Mouse (Mus musculus) kidney, adult 18-20 months (tissue): Measurements from ENCODE around the gene Zfp354b.
A peak's percentile ranks its signal among the peaks of the same experiment; 100 is the strongest.

Experiments
- DNase-seq: peaks from one replicate; pipeline ENCODE4 v3.0.0; 2021

The Zfp354b gene

DNA sequence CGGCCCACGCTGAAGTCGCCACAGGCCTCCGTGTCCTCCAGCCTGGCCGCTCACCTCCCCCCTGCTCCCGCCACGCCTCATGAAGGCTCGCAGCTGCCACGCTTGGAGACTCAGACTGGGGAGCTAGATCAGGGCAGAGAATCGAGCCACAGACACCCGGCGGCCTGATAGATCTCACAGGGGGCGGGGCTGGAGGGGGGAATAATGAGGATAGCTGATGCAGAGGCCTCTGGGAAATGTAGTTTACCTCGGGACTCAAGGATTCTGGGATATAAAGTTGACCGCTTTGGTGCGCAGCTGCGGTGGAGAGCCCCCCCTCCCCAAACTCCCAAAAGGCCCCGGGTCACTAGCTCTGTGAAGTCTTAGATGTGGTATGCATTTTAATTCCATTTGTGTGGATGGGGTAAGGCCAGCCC lies at the start of gene Zfp354b:
Zfp354b (minus strand) TSS at position 183 of the 416 bp plus-strand sequence.
- peak; percentile 86 for DNase-seq

DNA sequence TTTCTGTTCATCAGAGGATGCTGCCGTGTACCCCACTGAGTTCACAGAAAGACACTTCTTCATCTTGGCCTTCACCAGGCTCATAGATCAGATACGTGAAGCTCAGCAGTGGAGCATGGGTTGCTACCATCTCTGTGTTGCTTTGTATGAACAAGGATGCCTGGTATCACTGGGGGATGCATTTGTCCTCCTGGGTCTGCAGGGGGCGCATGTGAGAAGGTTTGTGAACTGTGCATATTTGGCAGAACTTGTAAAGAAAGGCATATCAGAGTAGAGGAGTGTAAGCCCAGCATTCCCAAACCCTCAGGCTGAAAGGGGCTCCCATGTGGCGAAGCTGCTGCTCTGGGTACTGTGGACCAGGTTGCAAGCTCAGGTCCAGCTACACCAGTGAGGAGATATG lies 45.8 kb upstream of the Zfp354b start:
- DNase-seq, result no peak

DNA sequence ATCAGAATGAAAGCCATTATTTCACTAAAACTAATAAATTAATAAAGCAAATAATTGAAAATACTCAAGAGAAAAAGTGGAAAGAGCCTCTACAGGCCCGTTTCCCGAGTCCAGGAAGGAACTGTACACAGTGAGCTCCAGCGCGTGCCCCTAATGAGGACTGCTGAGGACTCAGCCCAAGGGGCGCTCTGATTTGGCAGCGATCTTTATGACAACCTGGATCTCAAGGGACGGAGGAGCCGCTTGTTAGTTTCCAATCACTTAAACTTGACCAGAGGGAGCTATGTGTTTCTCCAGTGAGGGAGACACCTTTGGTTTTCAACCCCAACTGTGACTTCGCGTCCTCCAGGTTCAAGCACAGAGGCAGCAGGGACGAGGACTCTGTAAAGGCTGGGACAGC lies 34.8 kb upstream of the Zfp354b start, which contains the start of gene Olfr1378:
Olfr1378 (plus strand) TSS at position 301 of the 400 bp plus-strand sequence.
- DNase-seq, result no peak

DNA sequence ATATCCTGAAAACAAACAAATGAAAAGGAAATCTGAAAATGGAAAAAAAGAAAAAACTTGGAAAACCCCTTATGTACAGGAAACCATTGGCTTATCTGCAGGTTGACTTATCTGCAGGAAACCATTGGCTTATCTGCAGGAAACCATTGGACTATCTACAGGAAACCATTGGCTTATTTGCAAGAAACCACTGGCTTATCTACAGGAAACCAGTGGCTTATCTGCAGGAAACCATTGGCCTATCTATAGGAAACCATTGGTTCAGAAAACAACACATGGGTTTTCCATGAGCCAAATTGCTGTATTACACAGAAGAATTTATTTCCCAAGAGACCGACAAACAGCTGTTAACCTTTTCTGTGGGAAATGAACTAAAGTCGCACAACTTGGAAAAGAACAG lies 33.5 kb upstream of the Zfp354b start:
- DNase-seq, result no peak

DNA sequence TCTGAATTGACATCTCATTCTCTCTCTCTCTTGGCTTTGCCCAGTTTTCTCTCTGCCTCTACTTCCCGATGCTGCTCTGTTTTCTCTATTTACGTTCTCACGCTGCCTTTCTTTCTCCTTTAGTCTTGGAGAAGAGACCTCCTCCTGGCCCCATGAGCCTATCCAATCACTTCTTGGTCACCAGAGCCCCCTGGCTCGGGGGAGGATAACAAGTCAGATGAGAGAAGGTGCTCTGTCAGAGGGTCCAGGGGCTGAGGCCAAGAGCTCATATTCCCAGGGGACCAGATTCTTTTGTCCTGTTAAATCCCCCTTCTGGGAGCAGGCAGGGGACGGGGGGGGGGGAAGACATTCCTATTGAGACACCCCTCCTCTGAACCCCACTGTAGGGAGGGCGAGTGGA lies 22.2 kb upstream of the Zfp354b start, which contains the start of gene Prop1:
Prop1 (minus strand) TSS at position 101 of the 400 bp plus-strand sequence.
- no peak for DNase-seq

DNA sequence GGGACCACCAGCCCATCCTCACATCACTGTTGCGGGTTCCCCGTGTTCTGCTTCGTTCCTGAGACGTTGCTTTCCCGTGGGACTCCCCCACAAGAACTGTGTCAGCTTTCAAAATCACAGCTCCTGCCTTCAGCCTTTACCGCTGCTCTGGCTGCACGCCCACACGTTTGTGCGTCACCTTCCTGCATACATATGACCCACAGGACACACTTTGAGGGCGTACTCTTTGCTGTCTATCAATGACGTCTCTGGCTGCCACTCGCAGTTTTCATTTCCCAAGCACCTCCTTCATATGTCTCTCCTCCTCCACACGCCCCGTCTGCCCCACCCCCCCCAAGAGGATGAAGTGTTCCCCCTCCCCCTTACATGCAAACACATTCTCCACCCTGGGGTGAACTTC lies 20.9 kb upstream of the Zfp354b start:
- no peak for DNase-seq

DNA sequence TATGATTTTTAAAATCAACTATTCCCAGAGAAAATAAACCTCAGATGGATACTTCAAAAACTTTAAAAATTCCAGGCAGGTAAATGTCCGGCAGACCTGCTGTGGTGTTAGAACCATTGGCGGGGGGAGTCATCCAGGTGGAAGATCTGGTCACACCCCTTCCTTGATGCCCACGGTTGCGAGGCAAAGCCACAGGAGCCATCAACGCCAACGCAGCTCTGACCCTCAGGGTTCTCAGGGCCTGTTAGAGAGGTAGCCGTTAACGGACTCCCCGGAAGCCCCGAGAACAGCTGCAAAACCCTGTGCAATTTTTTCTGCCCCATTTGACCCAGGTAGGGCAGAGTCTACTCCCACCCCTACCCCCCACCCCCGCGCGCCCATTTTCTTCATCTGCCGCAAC lies 12.1 kb upstream of the Zfp354b start, which contains the start of gene 4933414I15Rik:
4933414I15Rik (minus strand) TSS at position 260 of the 400 bp plus-strand sequence.
- DNase-seq, result no peak

DNA sequence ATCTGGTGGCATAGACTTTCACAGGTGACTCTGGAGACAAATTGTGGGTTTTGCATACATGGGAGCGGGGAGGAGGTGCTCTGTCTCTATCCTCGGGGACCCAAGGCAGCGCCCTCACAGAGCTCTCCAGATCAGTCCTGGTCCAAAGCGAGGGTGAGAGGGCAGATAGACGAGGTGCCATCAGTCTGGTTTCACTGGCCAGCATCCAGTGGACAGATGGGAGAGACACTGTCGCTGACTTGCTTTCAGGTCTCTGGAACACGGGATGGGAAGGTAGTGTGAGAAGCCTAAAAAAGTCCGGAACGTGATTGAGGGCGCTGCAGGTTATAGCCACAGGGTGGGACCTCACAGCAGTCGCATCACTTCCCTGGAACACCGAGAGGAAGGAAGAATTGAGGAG lies 11.0 kb upstream of the Zfp354b start:
- DNase-seq, result no peak

DNA sequence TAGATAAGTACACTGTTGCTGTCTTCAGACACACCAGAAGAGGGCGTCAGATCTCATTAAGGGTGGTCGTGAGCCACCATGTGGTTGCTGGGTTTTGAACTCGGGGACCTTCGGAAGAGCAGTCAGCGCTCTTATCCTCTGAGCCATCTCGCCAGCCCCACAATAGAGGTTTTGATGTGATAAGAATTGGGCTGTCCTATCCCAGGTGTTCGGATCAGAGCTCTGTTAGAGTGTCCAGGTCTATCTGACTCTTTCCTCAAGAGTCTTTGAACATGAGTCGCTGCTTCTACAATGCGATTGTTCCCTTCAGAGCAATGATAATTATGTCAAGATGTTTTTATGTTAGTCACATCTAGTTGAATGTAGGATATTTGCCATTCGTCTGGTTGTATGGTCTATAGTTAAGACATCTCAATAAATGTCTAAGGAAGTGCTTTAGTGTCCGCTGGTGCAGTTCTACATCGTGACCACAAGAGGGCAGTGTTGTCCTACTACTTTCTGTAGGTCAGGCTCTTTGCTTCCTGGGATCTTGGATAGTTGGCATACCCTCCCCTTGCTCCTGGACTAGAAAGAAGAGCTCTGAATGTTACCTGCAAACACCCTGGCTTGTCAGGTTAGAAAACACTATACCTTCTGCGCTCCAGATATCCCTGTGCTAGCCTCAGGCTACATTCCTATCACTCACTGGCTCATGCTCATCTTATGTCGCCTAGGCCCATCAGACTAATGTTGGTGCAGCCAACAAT lies 8.4 kb upstream of the Zfp354b start:
- peak; percentile 17 for DNase-seq

DNA sequence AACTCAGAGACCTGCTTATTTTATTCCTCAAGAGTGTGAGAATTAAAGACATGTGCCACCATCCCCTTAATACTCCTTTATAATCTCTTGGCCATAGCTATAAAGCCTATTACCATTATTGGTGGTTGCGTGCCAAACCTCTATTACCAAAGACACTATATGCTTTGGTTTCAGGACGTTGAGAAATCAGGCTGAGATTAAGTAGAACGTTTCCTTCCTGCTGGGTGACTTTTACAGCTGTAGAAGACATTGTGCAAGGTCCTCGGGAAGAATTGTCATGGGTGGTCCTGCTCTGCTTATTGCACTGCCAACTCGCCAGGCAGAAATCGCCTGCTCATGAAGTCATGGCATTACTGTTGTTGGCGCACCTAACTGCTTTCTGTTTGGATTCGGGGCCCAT lies 7.0 kb upstream of the Zfp354b start:
- no peak for DNase-seq

DNA sequence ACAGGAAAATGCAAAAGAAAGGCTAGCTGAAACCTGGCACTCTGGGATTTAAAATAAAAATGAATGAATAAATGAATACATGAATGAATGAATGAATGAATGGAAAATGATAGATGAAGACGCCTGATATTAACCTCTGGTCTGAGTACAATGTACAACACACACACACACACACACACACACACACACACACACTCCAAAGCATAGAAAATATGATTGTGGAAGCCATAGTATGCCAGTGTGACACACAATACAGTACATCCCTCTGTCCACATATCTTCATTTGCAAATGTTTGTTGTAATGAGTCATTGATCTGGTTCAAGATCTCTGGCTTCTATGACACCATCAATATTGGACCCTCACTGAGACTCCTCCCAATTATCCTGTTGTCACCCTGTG lies 607 bp upstream of the Zfp354b start:
- DNase-seq, result no peak

DNA sequence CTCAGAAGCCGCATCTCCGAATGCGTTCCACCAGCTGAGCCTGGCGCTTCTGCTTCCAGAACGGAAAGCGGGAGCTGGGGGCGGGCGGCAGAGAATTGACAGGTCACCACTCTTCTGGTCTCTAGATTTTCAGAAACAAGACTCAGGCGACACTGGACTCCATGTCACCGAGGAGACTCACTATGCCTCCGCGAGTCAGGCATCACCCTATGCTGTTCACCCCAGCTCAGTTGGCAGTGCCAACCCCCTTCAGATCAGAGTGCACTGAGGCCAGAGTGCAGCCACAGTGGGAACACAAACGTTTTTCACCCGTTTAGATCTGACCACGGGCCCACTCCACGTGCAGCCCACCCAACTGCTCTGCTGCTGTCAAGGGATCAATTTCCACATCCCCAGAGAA lies 412 bp downstream of the Zfp354b start:
- DNase-seq, result no peak

DNA sequence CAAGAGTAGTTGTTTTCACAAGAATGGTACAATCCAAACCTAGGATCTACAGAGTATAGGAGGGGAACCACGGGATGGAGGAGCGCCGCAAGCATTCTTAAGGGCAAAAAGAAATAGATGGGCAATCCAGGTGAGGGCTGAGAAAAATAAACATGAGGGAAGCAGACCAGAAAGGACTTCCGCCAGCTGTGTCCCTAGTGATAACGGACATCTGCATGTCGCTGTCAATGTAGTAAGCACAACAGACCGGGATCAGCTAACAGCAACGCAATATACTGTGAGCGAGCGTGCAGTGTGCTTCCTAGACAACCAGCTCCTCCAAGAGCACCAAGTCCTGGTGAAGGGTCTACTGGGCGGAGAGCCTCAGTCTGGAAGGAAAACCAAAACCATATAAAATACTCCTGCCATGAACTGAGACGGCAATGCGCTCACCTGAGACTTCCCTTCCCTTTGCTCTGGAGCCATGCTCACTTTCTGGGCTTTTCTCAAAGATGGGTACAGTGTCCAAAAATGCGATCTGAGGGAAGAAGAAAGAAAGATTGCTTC lies 891 bp downstream of the Zfp354b start:
- DNase-seq, result no peak

DNA sequence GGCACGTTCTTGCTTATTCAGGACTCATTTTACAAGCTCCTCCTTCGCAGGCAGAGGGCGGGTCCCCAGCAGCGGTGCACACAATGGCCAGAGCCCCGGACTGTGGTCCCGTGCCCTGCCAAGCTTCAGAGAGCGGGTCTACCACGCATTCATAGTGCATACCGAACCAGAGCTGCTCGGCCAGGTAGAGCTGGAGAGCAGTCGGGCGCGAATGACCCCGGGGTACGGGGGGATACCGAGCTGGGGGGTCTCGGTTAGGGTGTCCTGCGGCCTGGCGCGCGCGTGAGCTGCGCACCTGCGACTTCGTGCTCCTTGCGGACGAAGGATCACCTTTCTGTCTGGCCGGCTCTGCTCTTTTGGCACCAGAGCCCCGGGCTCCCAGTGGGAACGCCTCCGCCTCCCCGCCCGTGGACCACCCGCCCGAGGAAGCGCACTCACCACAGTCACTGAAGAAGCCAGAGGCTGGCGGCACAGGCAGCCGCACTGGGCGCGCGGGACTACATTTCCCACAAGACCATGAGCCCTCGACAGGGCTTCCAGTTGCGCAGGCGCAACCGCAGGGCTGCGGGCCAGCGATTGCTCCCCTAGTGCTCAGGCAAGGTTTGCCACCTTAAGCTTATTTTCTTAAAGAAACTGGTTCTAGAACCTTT lies 15.6 kb downstream of the Zfp354b start, which contains the start of gene Zfp2:
Zfp2 (minus strand) TSS at position 495 of the 650 bp plus-strand sequence.
- peak; percentile 91 for DNase-seq

DNA sequence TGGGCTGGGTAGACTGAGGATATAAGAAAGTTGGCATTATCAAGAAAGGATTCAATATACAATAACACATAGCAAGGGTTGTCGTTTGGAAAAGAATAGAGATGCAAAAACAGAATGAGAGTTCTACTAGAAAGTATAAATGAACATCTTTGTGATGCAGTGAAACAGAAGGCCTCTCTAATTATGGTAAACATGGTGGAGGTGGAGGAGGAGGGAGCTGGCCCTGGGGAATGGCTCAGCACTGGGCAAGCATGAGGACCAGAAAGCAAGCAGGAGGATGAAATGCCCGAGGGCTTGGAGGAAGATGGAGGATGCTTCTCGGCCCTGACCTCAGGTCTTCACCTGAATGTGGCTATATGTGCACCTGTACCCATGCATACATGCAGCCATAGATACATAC lies 17.0 kb downstream of the Zfp354b start:
- DNase-seq, result no peak

DNA sequence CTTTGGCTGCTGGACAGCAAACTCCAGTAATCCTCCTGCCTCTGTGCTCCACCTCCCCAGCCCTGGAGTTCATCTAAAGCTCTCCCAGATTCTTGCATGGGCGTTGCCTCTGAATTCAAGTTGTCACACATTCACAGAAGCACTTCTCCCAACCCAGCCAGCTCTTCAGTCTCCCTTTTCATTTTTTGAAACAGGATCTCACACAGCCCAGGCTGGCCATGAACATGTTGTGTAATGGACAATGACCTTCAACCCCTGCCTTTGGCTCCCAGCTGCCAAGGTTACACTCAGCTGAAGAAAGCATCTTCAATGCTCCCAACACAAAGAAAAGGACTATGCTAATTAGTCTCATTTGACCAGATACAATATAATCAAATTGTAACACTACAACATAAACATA lies 18.1 kb downstream of the Zfp354b start:
- DNase-seq, result no peak

DNA sequence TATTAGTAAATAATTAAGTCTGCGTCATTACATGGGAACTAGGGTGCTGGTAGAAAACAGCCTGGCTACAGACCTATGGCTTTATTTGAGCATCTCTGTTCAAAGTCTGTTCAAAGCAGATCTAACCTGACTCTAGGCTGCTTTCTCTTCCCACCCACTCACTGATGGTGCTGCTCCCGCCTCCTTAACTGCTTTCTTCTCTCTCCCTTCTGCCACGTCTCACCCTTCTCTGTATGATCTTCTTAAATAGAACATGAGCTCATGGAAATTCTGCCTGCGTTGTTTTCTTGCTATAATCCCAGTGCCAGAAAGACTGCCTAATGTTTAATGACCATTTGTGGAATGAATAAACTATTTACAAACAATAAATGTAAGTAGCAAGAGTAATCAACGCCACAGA lies 23.3 kb downstream of the Zfp354b start:
- DNase-seq, result no peak

DNA sequence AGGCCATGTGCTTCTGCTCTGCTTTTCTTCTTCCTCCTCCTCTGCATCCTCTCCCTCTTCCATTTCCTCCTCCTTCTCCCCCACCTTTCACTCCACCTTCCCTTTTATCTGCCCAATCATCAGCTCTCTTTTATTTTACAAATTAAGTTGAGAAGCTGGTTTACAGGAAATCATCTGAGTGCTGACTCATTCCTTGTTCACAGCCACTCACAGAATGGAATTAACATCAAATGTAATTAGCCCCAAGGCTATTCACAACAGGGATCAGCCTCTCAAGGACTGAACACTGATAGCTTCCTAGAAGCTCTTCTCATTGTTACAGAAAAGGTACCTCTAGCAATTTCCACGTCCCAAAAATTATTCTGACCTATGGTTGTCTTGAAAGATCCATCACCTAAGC lies 34.1 kb downstream of the Zfp354b start:
- DNase-seq, result no peak

DNA sequence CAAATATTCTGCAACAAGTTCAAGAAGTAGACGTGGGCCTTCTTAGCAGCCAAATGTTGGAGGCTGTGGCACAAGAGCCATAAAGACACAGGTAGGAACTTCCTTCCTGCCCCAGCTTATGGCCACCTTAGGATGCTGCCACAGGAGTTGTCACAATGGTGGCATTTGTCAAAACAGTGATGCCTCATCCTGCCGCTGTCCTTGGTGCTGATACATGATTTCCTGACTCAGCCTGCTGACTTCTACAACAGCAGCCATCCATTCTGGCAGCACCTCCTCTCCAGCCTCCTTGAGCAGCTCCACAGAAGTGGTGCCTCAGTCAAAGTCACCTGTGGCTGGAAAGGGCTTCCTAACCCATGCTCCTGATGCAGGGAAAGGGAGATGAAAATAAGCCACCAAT lies 39.0 kb downstream of the Zfp354b start:
- DNase-seq, result no peak

DNA sequence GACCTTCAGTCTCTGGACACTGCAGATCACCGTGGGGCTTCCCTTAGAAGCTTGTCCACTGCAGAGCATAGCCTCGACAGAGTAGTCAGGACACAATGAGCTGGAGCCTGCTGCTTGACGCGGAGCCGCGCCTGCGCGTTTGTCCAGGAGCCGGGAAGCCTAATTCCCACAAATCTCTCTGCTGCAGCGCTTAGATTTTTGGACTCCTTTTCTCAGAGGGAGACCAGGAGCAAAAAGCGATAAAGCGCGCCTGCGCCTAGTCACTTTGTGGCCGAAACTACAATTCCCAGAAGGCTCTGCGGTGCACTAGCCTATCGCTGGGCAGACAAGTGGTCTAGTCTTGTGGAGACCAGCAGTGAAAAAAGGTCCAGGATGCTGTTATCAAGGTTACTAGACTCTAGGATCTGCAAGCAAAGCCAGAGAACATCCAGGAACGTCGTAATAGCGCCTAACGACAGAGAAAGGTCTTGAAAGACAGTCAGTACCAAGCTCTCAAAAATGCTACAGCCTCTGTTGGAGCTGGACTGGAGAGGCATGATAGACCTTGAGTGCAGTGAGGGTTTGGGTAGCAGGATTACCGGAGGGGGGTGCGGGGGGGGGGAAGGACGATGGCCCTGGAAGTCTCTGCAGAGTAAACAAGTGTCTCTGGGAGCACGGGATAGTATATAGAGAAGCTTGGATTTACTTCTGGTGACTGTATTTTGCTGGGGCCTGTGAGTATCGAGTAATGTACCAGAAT lies 43.9 kb downstream of the Zfp354b start, which contains the start of gene Zfp454:
Zfp454 (minus strand) TSS at position 262 of the 739 bp plus-strand sequence.
- peak; percentile 89 for DNase-seq

DNA sequence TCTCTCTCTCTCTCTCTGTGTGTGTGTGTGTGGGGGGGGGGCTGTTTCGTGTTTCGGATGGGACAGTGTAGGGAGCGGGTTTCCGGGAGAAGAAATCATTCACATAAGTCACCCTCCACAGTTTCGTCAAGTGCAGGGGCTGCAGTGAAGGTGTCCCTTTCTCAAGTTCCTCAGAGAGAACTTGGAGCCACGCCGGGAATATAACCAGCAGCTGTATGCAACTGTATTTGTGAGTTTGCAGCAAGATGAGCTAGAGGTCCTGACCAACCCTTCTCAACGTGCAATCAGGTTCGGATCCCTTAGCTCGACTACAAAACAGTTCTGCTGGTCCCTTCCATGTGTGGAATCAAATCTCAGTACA lies 44.5 kb downstream of the Zfp354b start:
- DNase-seq, result no peak

DNA sequence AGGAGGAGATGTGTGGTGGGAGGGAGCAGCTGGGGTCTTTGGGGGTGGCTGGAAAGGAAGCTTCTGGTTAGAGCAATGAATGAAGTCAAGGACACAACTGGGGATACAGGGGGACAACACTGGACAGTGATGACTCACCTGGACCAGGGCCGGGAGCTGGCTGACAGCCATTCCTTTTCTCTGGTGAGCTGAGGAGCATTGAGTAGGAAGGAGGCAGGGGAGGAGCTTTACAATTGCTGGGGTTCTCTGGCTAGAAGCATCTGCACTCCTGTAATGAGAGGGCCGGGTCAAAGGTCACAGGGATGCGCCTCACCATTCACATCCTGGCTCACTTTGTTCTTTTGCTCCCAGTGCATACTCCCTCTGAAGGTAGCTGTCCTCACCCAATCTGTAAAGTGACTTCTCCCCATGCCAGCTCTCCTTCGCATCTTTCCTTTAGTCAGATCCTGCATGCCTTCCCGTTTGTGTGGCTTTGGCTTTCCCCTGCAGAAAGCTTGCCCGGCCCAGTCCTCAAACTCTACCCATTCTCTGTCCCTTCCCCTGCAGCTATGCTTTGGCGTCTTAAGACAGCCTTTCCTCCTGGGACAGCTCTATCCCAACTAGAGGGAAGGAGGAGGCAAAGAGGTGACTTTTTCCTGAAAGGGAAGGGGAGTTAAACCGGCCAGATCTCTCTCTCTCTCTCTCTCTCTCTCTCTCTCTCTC lies 45.1 kb downstream of the Zfp354b start:
- DNase-seq, result no peak

DNA sequence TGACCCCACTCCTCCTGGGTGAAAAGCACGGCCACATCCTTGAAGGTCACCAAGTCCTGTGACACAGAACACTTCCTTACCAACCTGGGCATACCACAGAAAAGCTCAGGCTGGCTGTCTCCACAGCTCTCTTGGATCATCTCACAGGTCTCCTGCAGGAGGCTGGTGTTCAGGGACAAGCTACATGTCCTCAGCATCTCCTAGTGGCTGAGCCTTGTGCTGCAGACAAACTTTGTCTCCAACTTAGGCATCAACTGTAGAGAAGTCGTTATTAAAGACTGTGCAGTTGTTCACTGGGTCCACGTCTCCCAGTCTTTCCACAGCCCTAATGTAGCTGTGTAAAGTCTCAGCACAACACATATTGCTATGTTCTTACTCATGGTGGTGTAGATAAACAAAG lies 47.7 kb downstream of the Zfp354b start:
- DNase-seq, result no peak
